Mouse (Mus musculus): ENCODE results near the gene Susd4. TPM values are rescaled to one million over a fixed set of nuclear protein-coding genes. Genes with fewer than 3 reads are reported as not detected.

Gene Susd4
- polyA plus RNA-seq, 1 experiment from 2014 or later: 15.0 TPM

DNA sequence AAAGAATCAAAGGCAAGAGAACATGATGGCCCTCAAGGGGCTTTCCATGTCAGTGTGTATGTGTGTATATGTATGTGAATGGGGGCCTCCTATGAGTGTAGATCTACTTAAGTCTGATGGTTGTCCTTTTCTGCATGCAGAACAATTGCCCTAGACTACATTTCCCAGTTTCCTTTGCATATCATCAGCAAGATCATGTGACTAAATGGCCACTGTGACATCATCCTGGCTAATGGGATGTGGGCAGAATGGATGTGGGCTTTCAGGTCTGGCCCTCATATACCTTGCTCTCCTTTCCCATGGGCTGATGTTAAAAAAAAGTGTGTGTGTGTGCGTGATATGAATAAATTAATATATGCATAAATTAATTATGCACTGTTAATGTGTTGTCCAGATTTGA, 4.9 kb upstream of the Susd4 start:
- Histone ChIP-seq H3K27ac (no peak overlapping the region), H3K9me3 (no peaks in the 10 kb centered on the region), H3K36me3 (no peaks in the 10 kb centered on the region), H3K9ac (no peak overlapping the region), H3K4me2 (replicated peaks) (no peak overlapping the region), H3K27me3 (peaks cover 22% of the 10 kb centered on the region), H3K4me3 (no peak overlapping the region), H3K4me1 (peaks cover 10% of the 10 kb centered on the region)
- no peak for ATAC-seq (ENCODE audit: low FRiP score, low read depth)
- WGBS: 96% methylated on average over 1 of the region's 1 CpGs

DNA sequence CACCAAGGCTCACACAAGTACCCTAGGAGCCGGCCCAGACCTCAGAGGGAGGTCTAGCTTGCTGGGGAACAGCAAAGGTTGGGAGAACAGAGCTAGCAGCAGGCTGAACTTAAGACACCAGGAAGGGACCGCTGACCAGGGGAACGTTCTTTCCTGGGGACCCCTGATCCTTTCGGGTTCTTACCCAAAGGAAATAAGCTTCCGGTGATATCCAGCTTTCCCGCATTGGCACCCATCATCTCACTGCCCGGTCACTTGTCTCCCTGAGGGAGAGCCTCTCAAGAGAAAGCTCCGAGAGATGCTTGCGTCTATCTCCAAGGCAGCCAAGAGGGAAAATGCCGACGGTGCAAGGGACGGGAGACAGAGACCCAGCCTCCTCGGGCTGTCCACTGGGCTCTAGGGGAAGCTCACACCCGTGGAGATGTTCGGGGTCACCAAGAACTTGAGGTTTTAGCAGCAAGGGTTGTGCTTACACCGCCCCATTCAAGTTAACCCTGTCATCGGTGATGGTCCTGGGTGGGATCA, 407 bp upstream of the Susd4 start:
- WGBS: 13% methylated on average over 17 of the region's 17 CpGs
- no peak for ATAC-seq (ENCODE audit: low FRiP score, low read depth)

DNA sequence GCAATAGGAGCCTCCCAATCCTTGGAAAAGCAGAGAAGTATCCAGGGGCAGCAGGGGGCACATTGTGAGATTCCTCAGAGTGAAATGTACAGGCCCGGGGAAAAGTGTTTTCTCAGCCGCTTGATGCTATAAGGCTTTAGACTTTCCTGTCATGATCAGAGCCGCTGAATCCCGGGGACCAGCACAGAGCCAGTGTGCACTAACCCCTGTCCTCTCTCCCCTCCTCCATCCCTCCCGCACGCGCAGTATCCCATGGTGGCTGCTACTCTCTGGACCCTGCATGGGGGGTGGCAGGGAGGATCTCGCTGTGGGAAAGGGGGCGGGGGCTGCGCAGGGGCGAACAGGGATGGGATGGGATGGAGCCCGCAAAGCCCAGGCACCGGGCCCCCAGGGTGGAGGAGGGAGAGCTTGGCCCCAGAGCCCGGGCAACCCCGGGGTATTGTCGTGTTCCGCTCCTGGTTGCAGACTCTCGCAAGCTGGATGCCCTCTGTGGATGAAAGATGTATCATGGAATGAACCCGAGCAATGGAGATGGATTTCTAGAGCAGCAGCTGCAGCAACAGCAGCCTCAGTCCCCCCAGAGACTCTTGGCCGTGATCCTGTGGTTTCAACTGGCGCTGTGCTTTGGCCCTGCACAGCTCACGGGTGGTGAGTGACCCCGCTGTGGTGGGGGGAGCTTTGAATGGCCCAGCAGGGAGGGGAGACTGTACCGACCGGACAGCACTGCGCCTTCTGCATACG, 1.1 kb downstream of the Susd4 start:
- Histone ChIP-seq H3K9me3 (peaks cover 5% of the 10 kb centered on the region; the same call in 1 of the 2 replicates), H3K27ac (peak overlapping the region; percentile 15; the same call in 1 of the 2 replicates), H3K27me3 (peaks cover 50% of the 10 kb centered on the region), H3K9ac (peak overlapping the region; percentile 66), H3K4me1 (peaks cover 19% of the 10 kb centered on the region), H3K4me2 (replicated peaks) (peak overlapping the region; percentile 90), H3K36me3 (no peaks in the 10 kb centered on the region), H3K4me3 (peak overlapping the region; percentile 62)
- WGBS: under 1% methylated on average over 27 of the region's 27 CpGs
- peak; percentile 68; the same call in 1 of the 2 replicates for ATAC-seq (ENCODE audit: low FRiP score, low read depth)

More for the DNA sequence above, 407 bp upstream of the Susd4 start:
- no peak overlapping the region for H3K27ac ChIP-seq
- peak overlapping the region; percentile 62 for H3K4me3 ChIP-seq
- peaks cover 50% of the 10 kb centered on the region for H3K27me3 ChIP-seq
- peak overlapping the region; percentile 90 for H3K4me2 ChIP-seq (replicated peaks)
- H3K36me3 ChIP-seq: no peaks in the 10 kb centered on the region
- H3K4me1 ChIP-seq: peaks cover 19% of the 10 kb centered on the region
- H3K9me3 ChIP-seq: no peaks in the 10 kb centered on the region
- peak overlapping the region; percentile 66; the same call in 1 of the 2 replicates for H3K9ac ChIP-seq

DNA sequence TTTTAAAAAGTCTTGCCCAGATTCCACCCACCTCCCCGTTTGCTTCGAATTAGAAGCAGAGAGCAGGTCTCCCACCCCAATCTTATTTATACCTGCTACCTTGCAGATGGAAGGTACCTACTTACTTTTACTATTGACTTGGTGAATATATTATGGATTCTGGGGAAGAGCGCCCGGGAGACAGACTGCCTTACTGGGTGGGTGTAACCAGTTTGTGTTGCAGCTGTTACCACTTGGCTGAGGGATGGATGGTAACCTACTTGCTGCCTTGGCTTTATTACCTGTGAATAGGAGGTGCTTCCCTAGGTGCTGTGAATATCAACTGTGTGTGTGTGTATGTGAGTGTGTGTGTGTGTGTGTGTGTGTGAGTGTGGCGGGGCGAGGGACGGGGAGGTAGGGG, 11.9 kb downstream of the Susd4 start:
- H3K4me1 ChIP-seq: no peaks in the 10 kb centered on the region
- ATAC-seq (ENCODE audit: low FRiP score, low read depth): no peak
- no peak overlapping the region for H3K9ac ChIP-seq
- no peaks in the 10 kb centered on the region for H3K36me3 ChIP-seq
- no peak overlapping the region for H3K4me3 ChIP-seq
- H3K27ac ChIP-seq: no peak overlapping the region
- WGBS: 87% methylated on average over 7 of the region's 7 CpGs
- H3K4me2 ChIP-seq (replicated peaks): no peak overlapping the region
- H3K27me3 ChIP-seq: no peaks in the 10 kb centered on the region
- no peaks in the 10 kb centered on the region for H3K9me3 ChIP-seq

DNA sequence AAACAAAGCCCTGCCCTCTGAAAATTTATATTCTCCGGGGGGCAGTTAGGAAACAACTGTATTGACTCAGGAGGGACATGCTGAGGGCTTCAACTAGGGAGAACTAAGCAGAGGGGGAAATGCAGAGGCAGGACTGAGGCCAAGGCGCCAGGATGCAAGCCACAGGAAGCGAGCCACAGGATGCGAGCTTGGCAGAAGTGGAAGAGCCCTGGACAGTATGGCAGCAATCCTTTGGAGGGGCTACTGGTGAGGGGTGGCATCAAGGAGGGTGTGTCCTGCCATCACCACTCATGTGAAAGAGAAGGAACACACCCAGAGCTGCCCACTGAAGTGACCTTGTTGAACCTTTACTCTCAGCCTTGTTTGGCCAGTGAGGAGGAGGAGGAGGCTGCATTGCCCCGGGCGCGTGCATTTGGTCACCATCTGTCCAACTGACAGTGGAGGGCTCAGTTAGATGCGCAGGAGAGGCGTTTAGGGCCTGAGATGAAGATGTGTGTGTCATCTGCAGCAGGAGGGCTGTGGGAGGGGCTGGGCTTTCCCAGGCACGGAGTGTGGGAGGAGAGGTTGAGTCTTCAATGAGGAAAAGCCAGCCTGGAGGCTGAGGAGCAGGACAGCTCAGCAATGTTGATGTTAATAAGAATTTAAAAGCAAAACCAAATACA, 13.2 kb downstream of the Susd4 start:
- Histone ChIP-seq H3K36me3 (no peaks in the 10 kb centered on the region), H3K9me3 (no peaks in the 10 kb centered on the region), H3K4me3 (no peak overlapping the region), H3K27ac (no peak overlapping the region), H3K9ac (no peak overlapping the region), H3K27me3 (no peaks in the 10 kb centered on the region), H3K4me2 (replicated peaks) (no peak overlapping the region), H3K4me1 (no peaks in the 10 kb centered on the region)
- WGBS: 62% methylated on average over 10 of the region's 10 CpGs
- ATAC-seq (ENCODE audit: low FRiP score, low read depth): no peak

DNA sequence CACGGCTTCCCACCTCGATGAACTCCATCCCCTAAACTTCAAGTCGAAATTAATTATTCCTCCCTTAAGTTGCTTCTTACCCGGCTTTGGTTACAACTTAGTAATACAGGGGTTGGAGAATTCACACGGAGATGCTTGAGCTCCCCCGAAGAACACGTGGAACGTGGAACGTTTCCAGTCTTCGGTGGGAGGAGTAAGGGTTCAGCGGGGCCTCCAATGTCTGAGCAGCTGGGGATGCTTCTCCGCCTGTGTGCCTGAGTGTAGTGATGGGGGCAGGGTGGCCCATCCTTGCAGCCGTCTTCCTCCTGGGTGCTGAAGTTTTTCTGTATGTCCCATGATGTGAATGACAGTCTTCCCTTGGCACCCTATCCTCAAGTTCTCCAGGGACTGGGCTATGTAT, 14.6 kb downstream of the Susd4 start:
- H3K27me3 ChIP-seq: no peaks in the 10 kb centered on the region
- H3K9ac ChIP-seq: no peak overlapping the region

DNA sequence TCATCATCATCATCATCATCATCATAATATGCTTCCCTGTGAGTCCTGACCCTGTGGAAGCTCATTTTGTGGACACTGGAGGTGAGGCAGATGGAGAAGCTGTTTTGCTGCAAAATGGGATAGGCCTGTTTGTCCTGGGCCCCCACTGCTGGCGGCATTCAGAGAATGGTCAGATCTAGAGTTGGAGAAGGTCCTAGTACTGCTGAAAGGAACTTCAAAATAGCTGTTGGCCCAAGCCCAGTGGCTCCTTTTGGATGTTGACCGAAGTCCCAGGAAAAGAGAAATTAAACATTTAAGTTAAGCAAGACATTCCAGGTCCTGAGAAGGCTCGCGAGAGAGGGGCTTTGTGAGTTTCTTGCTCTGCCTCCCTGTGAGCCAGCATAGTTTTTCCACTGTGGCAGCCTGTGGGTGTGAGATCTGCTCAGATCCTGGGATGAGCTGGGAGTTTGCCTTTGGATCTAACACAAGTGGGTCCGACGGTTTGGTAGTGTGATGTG, 15.4 kb downstream of the Susd4 start:
- 88% methylated on average over 6 of the region's 6 CpGs for WGBS
- Histone ChIP-seq H3K9ac (no peak overlapping the region), H3K4me1 (no peaks in the 10 kb centered on the region), H3K4me2 (replicated peaks) (no peak overlapping the region), H3K36me3 (no peaks in the 10 kb centered on the region), H3K27me3 (no peaks in the 10 kb centered on the region), H3K4me3 (no peak overlapping the region), H3K9me3 (no peaks in the 10 kb centered on the region), H3K27ac (no peak overlapping the region)
- no peak for ATAC-seq (ENCODE audit: low FRiP score, low read depth)

More for the DNA sequence above, 14.6 kb downstream of the Susd4 start:
- H3K27ac ChIP-seq: no peak overlapping the region
- H3K4me3 ChIP-seq: no peak overlapping the region
- no peak overlapping the region for H3K4me2 ChIP-seq (replicated peaks)
- no peaks in the 10 kb centered on the region for H3K4me1 ChIP-seq
- no peak; the same call in 1 of the 2 replicates for ATAC-seq (ENCODE audit: low FRiP score, low read depth)
- H3K36me3 ChIP-seq: no peaks in the 10 kb centered on the region
- 73% methylated on average over 13 of the region's 13 CpGs for WGBS
- H3K9me3 ChIP-seq: no peaks in the 10 kb centered on the region

DNA sequence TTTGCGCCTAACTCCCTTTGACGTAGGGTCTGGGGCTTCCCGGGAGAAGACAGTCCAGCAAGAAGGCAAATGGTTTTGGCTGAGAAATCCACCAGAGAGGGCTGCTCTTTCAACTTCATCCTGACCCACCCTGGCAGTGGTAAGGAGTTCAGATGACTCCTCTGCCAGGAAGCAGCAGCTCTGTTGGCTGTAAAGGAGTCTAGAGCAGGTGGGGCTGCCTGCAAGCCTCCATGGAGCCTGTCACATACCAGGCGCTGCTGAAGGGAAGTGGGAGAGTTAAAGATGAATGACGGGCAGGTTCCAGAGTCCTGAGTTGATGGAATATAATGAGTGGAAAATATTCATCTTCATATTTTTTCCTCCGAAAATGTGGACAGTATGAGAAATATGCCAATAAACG, 20.1 kb downstream of the Susd4 start:
- no peak overlapping the region for H3K9ac ChIP-seq
- H3K27me3 ChIP-seq: no peaks in the 10 kb centered on the region
- H3K27ac ChIP-seq: no peak overlapping the region
- H3K9me3 ChIP-seq: no peaks in the 10 kb centered on the region
- H3K36me3 ChIP-seq: no peaks in the 10 kb centered on the region
- no peak overlapping the region for H3K4me3 ChIP-seq
- no peak for ATAC-seq (ENCODE audit: low FRiP score, low read depth)
- peaks cover 7% of the 10 kb centered on the region for H3K4me1 ChIP-seq
- WGBS: 85% methylated on average over 7 of the region's 7 CpGs
- no peak overlapping the region for H3K4me2 ChIP-seq (replicated peaks)

DNA sequence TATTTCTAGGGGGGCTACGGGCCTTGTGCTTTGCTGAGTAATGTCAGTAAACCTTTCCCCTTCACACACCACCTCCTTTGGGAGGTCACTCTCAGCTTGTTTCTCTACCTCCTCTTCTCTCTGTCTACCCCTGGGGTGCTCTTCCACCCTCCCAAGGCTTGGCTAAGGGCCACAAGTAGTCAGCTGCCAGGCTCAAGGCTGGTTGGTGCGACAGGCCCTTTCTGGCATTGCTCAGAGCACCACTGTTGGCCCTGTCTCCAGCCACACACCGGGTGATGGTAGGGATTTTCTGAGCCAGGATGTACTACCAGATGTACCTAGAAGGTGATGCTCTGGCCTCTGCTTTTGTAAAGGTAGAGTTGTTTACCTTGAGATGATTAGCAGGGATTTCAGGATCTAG, 21.1 kb downstream of the Susd4 start:
- Histone ChIP-seq H3K9me3 (no peaks in the 10 kb centered on the region), H3K27ac (no peak overlapping the region), H3K4me3 (no peak overlapping the region), H3K27me3 (no peaks in the 10 kb centered on the region), H3K4me2 (replicated peaks) (no peak overlapping the region), H3K36me3 (no peaks in the 10 kb centered on the region), H3K9ac (no peak overlapping the region), H3K4me1 (peaks cover 10% of the 10 kb centered on the region)
- WGBS: 76% methylated on average over 3 of the region's 3 CpGs
- no peak for ATAC-seq (ENCODE audit: low FRiP score, low read depth)

DNA sequence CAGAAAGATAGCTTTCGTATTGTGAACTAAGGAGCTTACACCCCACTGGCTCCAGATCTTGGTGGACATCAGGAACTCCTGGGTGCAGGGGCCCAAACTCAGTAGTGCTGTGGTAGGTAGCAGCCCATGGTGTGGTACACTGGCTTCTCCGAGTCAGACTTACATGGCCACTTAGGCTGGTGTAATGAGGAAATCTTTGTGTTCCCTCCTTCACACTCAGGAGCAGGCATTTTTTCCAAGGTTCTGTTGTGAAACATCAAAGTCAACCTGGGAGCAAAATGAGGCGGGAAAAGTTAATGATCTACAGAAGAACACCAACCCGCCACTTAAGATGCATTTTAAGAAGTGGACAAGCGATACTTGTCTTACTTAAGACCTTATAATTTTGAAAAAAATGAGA, 21.8 kb downstream of the Susd4 start:
- H3K9ac ChIP-seq: no peak overlapping the region
- H3K4me2 ChIP-seq (replicated peaks): no peak overlapping the region
- no peak for ATAC-seq (ENCODE audit: low FRiP score, low read depth)
- no peak overlapping the region for H3K4me3 ChIP-seq
- no peak overlapping the region for H3K27ac ChIP-seq
- no peaks in the 10 kb centered on the region for H3K36me3 ChIP-seq
- 81% methylated on average over 5 of the region's 5 CpGs for WGBS
- H3K27me3 ChIP-seq: no peaks in the 10 kb centered on the region
- no peaks in the 10 kb centered on the region for H3K9me3 ChIP-seq
- H3K4me1 ChIP-seq: peaks cover 10% of the 10 kb centered on the region

DNA sequence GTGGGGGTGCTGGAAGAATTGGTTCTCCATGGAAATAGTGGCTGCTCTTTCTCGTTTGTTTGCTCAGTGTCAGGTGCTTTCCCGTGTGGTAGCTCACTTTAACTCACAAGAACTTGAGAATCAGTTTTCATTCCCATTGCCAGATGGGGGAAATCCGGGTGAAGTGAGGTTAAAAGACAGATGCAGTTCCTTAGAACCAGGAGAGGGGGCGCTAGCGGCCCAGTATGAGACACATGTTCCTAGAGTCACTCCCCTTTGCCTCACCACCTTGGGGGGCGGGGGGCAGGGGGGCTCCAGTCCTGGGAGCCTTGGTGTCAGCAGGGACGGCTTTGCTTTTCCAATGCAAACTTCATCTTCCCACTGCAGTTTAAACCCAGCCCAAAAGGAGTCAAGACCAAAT, 23.4 kb downstream of the Susd4 start:
- Histone ChIP-seq H3K27ac (no peak overlapping the region), H3K4me1 (peaks cover 11% of the 10 kb centered on the region), H3K27me3 (no peaks in the 10 kb centered on the region), H3K9me3 (no peaks in the 10 kb centered on the region), H3K4me3 (no peak overlapping the region), H3K4me2 (replicated peaks) (no peak overlapping the region), H3K9ac (no peak overlapping the region), H3K36me3 (no peaks in the 10 kb centered on the region)
- WGBS: 42% methylated on average over 7 of the region's 7 CpGs
- no peak for ATAC-seq (ENCODE audit: low FRiP score, low read depth)

DNA sequence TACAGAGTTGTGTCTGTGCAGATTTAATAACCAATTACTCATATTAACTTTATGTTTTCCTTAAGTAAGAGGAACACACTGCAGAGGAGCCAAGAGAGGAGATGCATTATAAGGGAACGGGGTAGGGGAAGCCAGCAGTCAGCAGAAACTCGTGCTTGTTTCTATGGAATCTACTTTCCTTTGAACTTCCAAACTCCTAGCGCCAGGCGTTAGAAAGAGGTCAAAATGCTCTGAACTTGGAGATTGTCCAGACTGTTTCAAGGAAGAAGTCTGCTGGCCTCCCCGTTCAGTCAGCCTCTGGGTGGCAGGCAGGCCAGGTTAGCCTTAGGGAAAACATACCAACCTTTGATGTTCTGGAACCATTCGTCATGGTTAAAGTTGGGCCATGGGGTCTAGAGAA, 25.2 kb downstream of the Susd4 start:
- peaks cover 23% of the 10 kb centered on the region for H3K4me1 ChIP-seq
- H3K36me3 ChIP-seq: no peaks in the 10 kb centered on the region
- H3K27me3 ChIP-seq: no peaks in the 10 kb centered on the region
- H3K4me3 ChIP-seq: no peak overlapping the region
- no peak overlapping the region for H3K27ac ChIP-seq
- ATAC-seq (ENCODE audit: low FRiP score, low read depth): no peak
- H3K4me2 ChIP-seq (replicated peaks): no peak overlapping the region
- 11% methylated on average over 6 of the region's 6 CpGs for WGBS
- no peak overlapping the region for H3K9ac ChIP-seq
- no peaks in the 10 kb centered on the region for H3K9me3 ChIP-seq
